Mouse (Mus musculus) right cerebral cortex, postnatal 25 days (tissue): ENCODE results near the gene Ndufs7.
"Not testable (repeated sequence)": the region's sequence is repeated elsewhere in the genome, so short reads cannot be mapped to it uniquely, and the experiment has no call there.

Source experiments
- DNase-seq: peaks from one replicate; pipeline ENCODE4 v3.0.0; 2022

Ndufs7 gene

DNA sequence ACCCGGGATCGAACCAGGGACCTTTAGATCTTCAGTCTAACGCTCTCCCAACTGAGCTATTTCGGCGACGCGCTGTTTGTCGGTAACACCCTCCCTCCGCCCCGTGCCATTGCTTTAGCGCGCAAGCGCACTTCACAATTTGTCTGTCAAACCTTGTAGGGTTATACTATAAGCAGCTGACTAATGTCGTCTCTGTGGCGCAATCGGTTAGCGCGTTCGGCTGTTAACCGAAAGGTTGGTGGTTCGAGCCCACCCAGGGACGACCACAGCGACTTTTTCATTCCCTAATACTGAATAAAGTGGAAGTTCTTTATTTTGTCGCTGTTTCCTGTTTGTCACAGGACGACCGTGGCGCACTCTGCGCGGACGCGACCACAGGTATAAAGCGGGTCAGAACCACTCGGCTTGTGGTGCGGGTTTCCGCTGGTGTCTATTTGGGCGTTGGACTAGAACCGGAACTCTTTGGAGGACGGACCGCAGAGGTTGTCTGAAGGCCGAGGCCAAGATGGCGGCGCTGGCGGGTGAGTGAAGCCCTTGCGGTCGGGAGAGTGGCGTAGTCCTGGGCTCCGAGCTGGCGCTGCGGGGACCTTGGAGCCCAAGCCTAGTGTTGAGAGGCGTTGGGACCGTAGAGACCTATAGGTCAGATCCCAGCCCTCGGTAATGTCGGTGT lies at the start of gene Ndufs7:
Ndufs7 (plus strand) TSS at position 151 of the 670 bp plus-strand sequence.
- peak; percentile 95 for DNase-seq

DNA sequence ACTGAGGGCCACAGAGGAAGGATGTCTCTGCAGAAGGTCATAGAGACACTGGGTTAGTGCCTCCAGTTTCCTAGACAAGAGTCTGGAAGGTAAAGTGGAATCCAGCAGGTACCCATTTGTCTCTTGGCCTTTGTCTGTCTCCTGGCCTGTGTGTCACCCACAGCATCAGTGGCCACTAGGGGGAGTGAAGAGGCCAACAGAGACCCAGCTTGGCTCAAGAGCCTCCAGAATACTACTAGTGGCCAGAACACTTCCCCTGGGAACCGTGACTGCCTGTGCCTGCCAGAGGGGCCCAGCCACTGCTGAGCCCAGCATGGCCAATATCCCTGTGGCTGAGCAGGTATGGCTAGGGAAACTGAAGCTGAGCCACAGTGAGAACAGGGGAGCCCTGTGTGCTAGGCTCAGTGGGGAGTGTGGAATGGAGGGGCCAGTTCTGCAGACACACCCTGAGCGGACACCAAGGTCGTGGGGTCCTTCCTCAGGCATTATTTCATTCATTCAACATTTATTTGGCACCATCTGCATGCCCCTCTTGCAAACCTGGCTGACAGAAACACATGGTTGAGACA lies 49.4 kb upstream of the Ndufs7 start:
- peak; percentile 58 for DNase-seq

DNA sequence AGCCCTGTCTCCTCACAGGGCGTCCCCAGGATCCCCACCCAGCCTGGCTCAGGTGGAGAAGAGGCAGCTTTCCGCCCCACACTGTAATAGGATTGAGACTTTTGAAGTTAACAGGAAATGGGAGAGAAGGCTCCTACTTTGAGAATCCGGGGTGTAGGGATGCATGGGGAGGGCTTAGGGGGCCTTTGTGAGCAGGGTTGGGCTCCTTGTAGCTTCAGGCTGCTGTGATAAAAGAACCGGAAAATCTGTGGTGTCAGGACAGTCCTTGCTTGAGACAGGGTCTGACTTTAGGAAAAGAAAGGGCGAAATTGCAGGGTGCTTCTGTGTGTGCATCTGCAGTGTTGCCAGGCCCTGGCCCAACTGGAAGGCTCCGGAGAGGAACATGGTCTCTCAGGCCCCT lies 48.4 kb upstream of the Ndufs7 start:
- DNase-seq, result no peak

GRCm38 (mm10) chr10:80204055-80204454 lies 44.9 kb upstream of the Ndufs7 start:
- no peak for DNase-seq

DNA sequence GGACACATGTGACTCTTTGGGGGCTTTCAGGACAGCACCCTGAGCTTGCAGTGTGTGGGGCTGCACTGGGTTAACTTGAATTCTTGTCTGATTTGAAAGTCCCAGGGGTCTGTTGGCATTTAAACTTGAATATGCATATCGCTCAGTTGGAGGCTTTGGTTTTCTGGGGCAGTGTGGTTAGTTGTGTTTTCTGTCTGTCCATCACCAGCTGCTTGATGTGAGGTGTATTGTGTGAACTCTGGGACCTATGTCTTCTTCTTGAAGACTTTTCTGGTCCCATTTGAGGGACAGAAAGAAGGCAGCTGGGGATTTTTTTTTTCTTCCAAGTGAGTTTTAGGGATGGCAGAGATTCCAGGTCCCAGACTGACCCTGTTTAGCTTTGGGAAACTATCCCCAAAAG lies 41.7 kb upstream of the Ndufs7 start:
- DNase-seq, result no peak

- no peak for DNase-seq
Measured at GRCm38 (mm10) chr10:80207676-80208075, 41.2 kb upstream of the Ndufs7 start.

- no peak for DNase-seq
Measured at GRCm38 (mm10) chr10:80208248-80208647, 40.7 kb upstream of the Ndufs7 start.

- no peak for DNase-seq
Measured at GRCm38 (mm10) chr10:80208841-80209371, 40.0 kb upstream of the Ndufs7 start.

DNA sequence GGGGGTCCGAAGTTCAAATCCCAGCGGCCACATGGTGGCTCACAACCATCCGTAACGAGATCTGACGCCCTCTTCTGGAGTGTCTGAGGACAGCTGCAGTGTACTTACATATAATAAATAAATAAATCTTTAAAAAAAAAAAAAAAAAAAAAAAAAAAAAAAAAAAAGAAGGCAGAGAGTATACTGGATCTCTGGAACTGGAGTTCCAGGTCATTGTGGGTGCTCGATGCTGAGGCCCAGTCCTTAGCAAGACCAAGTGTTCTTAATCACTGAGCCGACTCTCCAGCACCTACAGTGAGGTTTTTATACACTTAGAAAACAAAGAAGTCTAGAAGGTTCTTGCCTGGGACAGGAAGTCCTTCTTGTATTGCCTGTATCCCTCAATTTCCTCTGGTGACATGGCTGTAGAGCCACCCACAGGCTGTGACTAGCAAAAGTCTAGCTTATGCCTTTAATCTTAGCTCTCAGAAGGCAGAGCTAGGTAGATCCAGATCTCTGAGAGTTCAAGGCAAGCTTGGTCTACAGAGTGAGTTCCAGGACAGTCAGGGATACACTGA lies 37.3 kb upstream of the Ndufs7 start:
- not testable (repeated sequence) for DNase-seq

- no peak for DNase-seq
Measured at GRCm38 (mm10) chr10:80215048-80215772, 33.7 kb upstream of the Ndufs7 start.

GRCm38 (mm10) chr10:80220676-80221075 lies 28.2 kb upstream of the Ndufs7 start:
- no peak for DNase-seq

DNA sequence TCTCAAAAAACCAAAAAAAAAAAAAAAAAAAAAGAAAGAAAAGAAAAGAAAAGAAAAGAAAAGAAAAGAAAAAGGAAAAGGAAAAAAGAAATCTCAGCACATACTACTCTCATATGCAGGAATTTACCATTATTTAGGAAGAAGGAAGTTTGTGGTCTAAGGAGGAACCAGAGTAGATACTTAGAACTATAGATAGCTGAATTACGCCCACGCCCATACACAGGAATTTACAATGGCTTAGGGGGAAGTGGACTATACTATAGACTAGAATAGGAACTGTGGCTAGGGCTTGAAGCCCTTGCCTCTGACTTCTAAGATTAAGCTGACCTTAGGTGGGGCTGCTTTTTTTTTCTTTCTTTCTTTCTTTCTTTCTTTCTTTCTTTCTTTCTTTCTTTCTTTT lies 25.8 kb upstream of the Ndufs7 start:
- not testable (repeated sequence) for DNase-seq

DNA sequence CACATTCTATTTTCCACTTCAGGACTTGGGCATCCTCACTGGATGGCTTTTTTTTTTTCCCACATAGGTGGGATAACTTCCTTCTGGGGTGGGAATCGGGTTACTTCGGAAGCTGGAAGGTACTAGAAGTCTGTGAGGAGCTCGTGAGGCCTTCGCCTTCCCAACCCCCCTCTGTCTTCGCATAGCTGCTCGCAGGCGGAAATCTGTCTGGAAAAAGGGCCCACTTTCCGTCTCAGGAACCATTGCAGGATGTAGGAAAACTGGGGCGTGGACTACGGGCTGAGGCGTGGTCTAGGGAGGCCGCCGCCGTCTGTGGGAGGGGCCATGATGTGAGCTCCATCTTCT lies 22.9 kb upstream of the Ndufs7 start:
- no peak for DNase-seq

GRCm38 (mm10) chr10:80226416-80227165 lies 22.3 kb upstream of the Ndufs7 start, which contains the start of gene Mum1:
Mum1 (plus strand) TSS chr10:80226434.
- DNase-seq, result peak; percentile 99

DNA sequence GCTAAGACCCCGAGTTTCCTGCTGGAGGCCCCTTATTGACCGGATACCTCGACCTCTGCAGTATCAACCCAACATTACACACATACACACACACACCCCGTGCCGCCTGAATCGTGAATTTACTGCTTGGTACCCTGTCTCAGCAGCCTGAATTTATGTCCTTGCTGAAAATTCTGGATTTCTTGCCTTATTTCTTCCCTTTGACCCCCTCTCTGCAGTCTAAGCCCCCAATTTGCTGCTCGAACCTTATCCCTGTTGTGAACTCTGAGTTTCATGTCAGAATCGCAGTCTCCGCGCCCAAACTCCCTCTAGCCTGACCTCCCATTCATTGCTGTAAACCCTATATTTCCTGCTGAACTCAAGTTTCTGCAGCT lies 21.8 kb upstream of the Ndufs7 start:
- no peak for DNase-seq

DNA sequence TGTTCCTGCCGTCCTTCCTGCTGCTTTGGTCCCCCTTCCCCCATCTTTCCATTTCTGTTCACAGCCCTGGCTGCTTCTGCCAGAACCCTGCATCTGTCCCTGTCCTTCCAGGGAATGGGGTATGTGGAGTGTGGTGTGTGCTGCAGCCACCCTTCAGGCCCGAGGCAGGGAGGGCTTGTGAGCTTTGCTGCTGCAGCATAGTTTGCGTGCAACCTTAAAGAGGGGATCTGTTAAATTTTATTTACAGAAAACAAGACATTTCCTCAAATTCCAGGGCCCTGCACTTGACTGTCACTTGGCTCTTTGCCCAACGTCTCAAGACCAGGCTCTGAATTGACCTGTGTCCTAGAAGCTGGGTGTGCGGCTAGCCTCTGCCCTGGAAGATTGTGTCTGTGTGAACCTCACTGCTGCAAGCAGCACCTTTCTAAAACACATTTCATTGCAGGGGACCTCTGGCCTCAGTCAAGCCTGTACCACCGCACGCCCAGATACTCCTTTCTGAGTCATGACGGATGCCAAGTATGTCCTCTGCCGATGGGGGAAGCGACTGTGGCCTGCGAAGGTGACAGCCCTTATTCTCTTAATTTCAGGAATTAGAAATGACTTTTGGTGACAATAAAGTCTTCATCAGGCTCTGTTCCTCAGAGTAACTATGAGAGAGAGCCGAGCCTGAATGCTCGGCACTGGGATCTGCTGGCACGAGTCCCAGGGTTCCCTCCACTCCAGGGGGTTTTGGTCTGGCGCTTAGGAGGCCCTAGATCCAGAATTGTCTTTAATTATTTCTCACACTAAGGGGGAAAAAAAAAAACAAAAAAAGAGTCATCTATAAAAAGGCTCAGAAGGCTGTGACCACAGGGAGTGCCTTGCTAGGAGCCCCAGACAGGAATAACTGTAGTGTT lies 20.8 kb upstream of the Ndufs7 start:
- no peak for DNase-seq

- no peak for DNase-seq
Measured at GRCm38 (mm10) chr10:80236145-80236825, 12.6 kb upstream of the Ndufs7 start.

DNA sequence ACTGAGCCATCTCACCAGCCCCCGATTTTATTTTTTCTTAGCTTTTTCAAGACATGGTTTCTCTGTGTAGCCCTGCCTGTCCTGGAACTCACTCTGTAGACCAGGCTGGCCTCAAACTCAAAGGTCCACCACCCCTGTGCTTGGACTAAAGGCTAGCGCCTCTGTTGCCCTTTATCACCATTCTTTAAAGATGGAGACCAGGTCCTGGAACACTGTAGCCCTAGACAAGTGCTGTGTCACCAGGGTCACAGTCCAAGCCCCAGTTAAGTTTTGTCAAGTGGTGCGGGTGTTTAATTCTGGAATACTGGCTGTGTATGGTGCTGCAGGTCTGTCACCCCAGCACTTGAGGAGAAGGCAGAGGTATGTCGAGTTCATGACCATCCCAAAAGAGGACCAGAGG lies 11.9 kb upstream of the Ndufs7 start:
- DNase-seq, result no peak

DNA sequence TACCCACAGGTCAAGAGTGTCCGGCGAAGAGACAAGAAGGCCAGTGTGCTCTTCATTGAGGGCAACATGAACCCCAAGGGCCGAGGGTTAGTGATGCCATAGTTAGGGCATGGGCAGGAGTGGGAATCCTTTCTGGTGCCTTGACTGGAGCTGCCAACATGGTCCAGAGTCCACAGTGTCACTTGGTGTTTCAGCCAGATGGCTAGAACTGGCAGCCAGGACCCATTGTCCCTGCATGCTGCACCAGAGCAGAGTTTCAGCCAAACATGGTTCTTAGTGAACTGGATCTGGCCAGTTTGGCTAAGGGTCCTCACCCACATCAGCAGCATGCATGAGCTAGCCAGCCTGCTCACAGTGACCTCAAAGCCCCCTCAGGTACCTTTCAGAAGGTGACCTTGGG lies 10.6 kb upstream of the Ndufs7 start:
- no peak for DNase-seq

- no peak for DNase-seq
Measured at GRCm38 (mm10) chr10:80239791-80240190, 9.1 kb upstream of the Ndufs7 start.

GRCm38 (mm10) chr10:80242088-80242487 lies 6.8 kb upstream of the Ndufs7 start:
- no peak for DNase-seq
